Mouse (Mus musculus): Measurements from ENCODE around the gene Slc30a2.

Gene Slc30a2

GRCm38 (mm10) chr4:134397121-134397520, 54.1 kb downstream of the Slc30a2 start:
- DNase-seq (ENCODE audit: low spot score in 2 of 2): no peak

GRCm38 (mm10) chr4:134397732-134398131, 54.8 kb downstream of the Slc30a2 start:
- DNase-seq (ENCODE audit: low spot score in 2 of 2): no peak

- DNase-seq (ENCODE audit: low spot score in 2 of 2): no peak
Observed at GRCm38 (mm10) chr4:134400206-134400605, 57.2 kb downstream of the Slc30a2 start.

GRCm38 (mm10) chr4:134401181-134401661, 58.2 kb downstream of the Slc30a2 start:
- peak; percentile 82 to 86 for DNase-seq (ENCODE audit: low spot score in 2 of 2)

GRCm38 (mm10) chr4:134401856-134402570, 59.0 kb downstream of the Slc30a2 start:
- DNase-seq (ENCODE audit: low spot score in 2 of 2): no peak

- no peak for DNase-seq (ENCODE audit: low spot score in 2 of 2)
Observed at GRCm38 (mm10) chr4:134402571-134403262, 59.7 kb downstream of the Slc30a2 start.

GRCm38 (mm10) chr4:134403721-134404120, 60.7 kb downstream of the Slc30a2 start:
- DNase-seq (ENCODE audit: low spot score in 2 of 2): no peak

All from right cerebral cortex, postnatal 36 days (tissue).